Mouse (Mus musculus) stomach, embryonic 15.5 days (tissue): Measurements from ENCODE around the gene Rev3l. TPM values are rescaled to one million over a fixed set of nuclear protein-coding genes. Genes with fewer than 3 reads are reported as not detected.
A peak's percentile ranks its signal among the peaks of the same experiment; 100 is the strongest.
"Not testable (repeated sequence)": the region's sequence is repeated elsewhere in the genome, so short reads cannot be mapped to it uniquely, and the experiment has no call there.

Experiments used
- ATAC-seq: fragments of 200-750 bp; cut with Nextera tagmentation; 2 replicates; pipeline ENCODE4 v1.8.0; 2017; ENCODE audit warnings: low read depth, moderate number of reproducible peaks, moderate TSS enrichment; ENCODE audit not compliant: insufficient read depth, low FRiP score
- H3K27ac ChIP-seq: fragments of 300-500 bp; sonication (generic); 2 replicates; pipeline ENCODE4 v1.5.1; 2015; ENCODE audit warnings: mild to moderate bottlenecking, inconsistent platforms
- H3K27me3 ChIP-seq: fragments of 300-500 bp; sonication (generic); replicated peaks from 2 replicates; pipeline ENCODE4 v1.6.1; 2015; ENCODE audit warnings: inconsistent platforms
- H3K36me3 ChIP-seq: fragments of 300-500 bp; sonication (generic); 2 replicates; pipeline ENCODE4 v1.6.1; 2015; ENCODE audit warnings: inconsistent platforms
- H3K4me1 ChIP-seq: fragments of 300-500 bp; sonication (generic); 2 replicates; pipeline ENCODE4 v1.6.1; 2015; ENCODE audit warnings: inconsistent platforms
- H3K4me2 ChIP-seq: fragments of 300-500 bp; sonication (generic); 2 replicates; pipeline ENCODE4 v1.6.1; 2015; ENCODE audit warnings: mild to moderate bottlenecking, inconsistent platforms
- H3K4me3 ChIP-seq: fragments of 300-500 bp; sonication (generic); replicated peaks from 2 replicates; pipeline ENCODE4 v1.5.1; 2015; ENCODE audit warnings: inconsistent platforms
- H3K9ac ChIP-seq: fragments of 300-500 bp; sonication (generic); 2 replicates; pipeline ENCODE4 v1.6.1; 2015; ENCODE audit warnings: inconsistent platforms
- H3K9me3 ChIP-seq: fragments of 300-500 bp; sonication (generic); 2 replicates; pipeline ENCODE4 v1.6.1; 2016; ENCODE audit warnings: inconsistent platforms
- WGBS: fragments of 180-500 bp; shearing (Covaris S2); methylation state at CpG from one replicate; pipeline ENCODE4 v1.1.7; 2015; 5-methylcytosine and 5-hydroxymethylcytosine counted together
- polyA plus RNA-seq: library from polyadenylated mRNA; unstranded; fragments of >200 nt; fragmentation: Nextera tagmentation; extraction: Ambion mirVana; gene quantifications from 2 replicates; pipeline ENCODE4 v1.2.1, GENCODE M21; 2015

Gene Rev3l
- polyA plus RNA-seq, 1 experiment from 2014 or later = 16.4 TPM

DNA sequence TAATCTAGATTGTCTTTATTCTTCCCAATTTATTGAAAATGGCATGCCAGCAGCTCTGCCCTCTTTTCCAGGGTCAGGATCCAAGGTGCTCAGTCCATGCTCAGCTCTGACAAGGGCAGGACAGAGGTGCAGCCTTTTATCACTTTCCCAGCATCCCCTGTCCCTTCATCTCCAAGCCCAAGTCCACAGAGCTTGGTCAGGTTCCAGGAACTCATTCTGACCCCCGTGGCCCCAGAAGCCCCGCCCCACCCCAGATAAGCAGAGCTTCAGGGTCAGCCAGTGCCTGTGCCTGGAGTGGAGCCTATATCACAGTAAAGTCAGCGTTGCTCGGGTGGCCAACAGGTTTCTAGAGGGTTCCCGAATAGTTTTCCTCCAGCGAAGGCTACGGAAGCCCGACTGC lies 192.6 kb downstream of the Rev3l start:
- not testable (repeated sequence) for H3K36me3 ChIP-seq, H3K27me3 ChIP-seq, H3K4me1 ChIP-seq, H3K9me3 ChIP-seq, H3K27ac ChIP-seq, H3K4me3 ChIP-seq, H3K4me2 ChIP-seq, H3K9ac ChIP-seq
- peak; percentile 35; the same call in 1 of the 2 replicates for ATAC-seq
- WGBS = 58% methylated on average over 8 of the region's 8 CpGs

Other genes with a start within 250 kb of the Rev3l start
- 29.0 and 29.6 TPM in 2 replicates for gene Traf3ip2, start 119.2 kb upstream of the Rev3l start, polyA plus RNA-seq
- gene Mfsd4b4, start 167.1 kb downstream of the Rev3l start, polyA plus RNA-seq = 3.6 and 4.8 TPM in 2 replicates
- 0.19 and 0.23 TPM in 2 replicates for gene Mfsd4b2, start 194.8 kb downstream of the Rev3l start, polyA plus RNA-seq
- gene Mfsd4b3, start 228.0 kb downstream of the Rev3l start, polyA plus RNA-seq = 1.1 and 1.5 TPM in 2 replicates